Mouse (Mus musculus) skeletal muscle tissue, adult 2 months (tissue): ENCODE results near the gene Sys1.

Experiments
- DNase-seq: peaks from one replicate; pipeline ENCODE4 v3.0.0-alpha.2; 2012; ENCODE audit warnings: low read depth, low spot score

Gene Sys1

DNA sequence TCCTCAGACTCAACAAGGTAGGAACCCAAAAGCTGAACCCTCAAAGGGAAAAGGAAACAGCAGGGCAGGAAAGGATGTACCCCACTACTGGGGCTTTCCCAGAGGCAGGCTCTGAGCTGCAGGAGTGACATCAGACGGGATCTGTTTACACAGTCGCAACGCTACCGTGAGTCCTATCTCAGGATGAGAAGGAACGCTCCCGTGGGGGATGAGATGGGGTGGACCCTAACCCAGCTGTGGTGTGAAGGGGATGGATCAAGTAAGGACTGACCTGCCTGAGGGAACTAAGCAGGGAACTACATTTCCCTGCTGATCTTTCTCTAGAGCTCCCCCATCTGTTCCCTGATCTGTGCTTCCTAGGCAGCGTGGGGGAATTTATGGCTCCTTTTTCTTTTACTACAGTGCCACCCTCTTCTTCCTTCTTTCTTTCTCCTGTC lies at the start of gene Sys1:
TSS of gene Sys1 (plus strand) at position 101 of the 437 bp plus-strand sequence.
- DNase-seq = no peak

- DNase-seq = peak; percentile 42
These were observed 49.1 kb upstream of the Sys1 start for GRCm38 (mm10) chr2:164407708-164408107.

GRCm38 (mm10) chr2:164414167-164414566 lies 42.6 kb upstream of the Sys1 start:
- no peak for DNase-seq

DNA sequence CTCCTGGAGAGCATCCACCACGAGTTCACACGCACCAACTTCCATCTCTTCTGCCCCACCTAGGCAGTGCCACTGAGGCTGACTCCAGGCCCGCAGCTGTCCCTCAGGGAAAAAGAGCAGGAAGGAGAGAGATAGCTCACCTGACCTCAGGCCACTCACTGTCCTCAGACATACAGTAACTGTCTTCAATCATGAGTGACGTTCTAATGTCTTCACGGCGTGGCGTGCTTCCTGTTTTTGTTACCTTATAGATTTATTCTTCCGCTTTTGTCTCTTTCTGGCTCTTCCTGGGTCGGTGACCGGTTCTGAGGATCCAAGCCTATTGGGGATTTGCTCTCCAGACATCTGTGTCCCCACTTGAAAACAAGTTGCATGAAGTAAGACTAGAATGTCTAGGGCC lies 42.2 kb upstream of the Sys1 start:
- no peak for DNase-seq

- no peak for DNase-seq
These were observed 39.6 kb upstream of the Sys1 start for GRCm38 (mm10) chr2:164417198-164417597.

GRCm38 (mm10) chr2:164418308-164418875 lies 38.4 kb upstream of the Sys1 start:
- DNase-seq = no peak

- DNase-seq = no peak
These were observed 37.3 kb upstream of the Sys1 start for GRCm38 (mm10) chr2:164419489-164419888.

GRCm38 (mm10) chr2:164421306-164421705 lies 35.5 kb upstream of the Sys1 start:
- no peak for DNase-seq

- DNase-seq = no peak
These were observed 34.8 kb upstream of the Sys1 start for GRCm38 (mm10) chr2:164421979-164422378.

DNA sequence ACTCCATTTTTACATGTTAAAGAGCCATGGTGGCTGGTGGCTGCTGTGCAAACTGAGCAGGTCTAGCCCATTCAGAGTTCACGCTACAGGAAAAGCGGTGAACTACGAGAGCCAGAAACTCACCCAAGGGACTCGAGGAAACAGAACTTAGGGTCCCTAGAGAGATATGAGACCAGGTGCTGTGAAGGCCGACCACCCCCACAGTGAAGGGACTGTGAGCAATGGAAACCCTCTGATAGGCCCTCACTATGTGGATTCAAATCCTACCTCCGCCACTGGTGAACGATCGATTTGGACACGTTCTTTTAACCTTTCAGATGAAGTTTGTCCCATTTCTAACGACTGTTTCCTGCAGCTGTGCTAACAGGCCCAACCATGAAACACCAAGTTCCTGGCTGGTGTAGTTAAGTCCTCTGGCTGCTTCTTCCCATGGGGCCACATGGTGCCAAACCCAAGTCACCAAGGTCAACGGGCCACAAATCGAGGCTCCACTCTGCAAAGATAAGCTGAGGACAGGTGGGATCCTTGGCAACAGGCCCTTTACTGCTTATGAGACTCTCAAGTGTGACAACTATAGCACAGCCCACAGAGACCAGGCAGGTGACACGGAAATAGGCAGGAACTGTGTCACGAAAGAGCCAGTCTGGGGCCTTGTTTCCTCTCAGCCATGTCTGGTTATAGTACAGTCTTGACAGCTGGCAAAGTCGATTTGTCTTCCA lies 33.9 kb upstream of the Sys1 start:
- no peak for DNase-seq

DNA sequence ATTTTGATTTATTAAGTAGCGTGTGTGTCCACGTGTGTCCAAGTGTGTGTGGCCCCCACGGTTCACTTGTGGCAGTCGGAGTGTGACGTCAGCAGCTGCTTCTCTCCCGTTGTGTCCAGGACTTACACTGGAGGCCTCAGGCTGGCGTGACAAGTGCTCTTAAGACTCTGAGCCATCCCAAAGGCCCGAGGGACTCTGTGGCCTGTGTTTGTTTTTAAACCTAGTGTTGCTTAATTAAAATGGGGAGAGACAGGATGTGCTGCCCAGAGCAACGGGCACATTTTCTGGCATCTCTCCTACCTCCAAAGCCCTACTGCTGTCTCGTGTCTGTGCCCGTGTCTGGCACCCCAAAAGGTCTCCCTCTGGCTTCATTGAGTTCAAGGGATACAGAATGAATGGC lies 33.3 kb upstream of the Sys1 start:
- DNase-seq = no peak

- DNase-seq = no peak
These were observed 32.4 kb upstream of the Sys1 start for GRCm38 (mm10) chr2:164424406-164424805.

DNA sequence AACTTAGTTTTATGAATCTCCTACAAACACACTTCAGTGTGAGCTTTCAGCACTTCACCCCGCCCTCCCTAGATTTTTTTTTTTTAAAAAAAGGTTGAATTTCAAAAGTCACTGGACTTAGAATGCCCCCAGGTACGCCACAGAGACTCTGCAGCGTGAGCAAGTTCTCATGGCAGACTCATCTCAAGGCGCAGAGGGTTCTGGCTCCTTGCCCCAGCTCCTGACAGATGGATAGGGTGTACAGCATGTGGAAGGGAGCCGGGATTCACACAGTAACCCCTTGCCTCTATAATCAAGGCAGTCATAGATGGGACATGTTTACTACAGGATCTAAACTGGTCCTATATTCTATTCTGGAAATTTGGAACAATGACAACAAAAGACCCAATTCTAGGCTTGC lies 31.4 kb upstream of the Sys1 start:
- DNase-seq = no peak

DNA sequence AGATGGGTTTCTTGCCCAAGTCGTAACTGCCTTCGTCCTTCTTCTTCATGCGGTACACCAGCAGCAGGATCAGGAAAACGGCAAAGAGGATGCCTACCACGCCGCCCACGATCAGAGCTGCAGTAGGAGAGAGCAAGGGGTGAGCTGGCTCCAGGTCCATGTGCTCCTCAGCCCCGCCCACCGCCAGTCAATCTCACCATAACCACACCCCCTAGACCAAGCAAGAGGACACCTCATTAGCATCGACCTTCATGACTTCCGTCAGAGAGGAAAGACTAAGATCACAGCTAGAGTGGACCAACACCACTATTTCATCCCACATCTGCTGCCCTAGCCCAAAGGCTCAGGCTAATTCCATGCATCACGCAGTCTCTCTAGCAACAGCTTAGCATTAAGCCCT lies 30.6 kb upstream of the Sys1 start:
- DNase-seq = no peak

- DNase-seq = no peak
These were observed 29.8 kb upstream of the Sys1 start for GRCm38 (mm10) chr2:164426952-164427351.

- no peak for DNase-seq
These were observed 28.3 kb upstream of the Sys1 start for GRCm38 (mm10) chr2:164428451-164428850.

GRCm38 (mm10) chr2:164429881-164430615 lies 26.7 kb upstream of the Sys1 start:
- DNase-seq = no peak

- no peak for DNase-seq
These were observed 26.1 kb upstream of the Sys1 start for GRCm38 (mm10) chr2:164430697-164431096.

- no peak for DNase-seq
These were observed 24.9 kb upstream of the Sys1 start for GRCm38 (mm10) chr2:164431676-164432465.

DNA sequence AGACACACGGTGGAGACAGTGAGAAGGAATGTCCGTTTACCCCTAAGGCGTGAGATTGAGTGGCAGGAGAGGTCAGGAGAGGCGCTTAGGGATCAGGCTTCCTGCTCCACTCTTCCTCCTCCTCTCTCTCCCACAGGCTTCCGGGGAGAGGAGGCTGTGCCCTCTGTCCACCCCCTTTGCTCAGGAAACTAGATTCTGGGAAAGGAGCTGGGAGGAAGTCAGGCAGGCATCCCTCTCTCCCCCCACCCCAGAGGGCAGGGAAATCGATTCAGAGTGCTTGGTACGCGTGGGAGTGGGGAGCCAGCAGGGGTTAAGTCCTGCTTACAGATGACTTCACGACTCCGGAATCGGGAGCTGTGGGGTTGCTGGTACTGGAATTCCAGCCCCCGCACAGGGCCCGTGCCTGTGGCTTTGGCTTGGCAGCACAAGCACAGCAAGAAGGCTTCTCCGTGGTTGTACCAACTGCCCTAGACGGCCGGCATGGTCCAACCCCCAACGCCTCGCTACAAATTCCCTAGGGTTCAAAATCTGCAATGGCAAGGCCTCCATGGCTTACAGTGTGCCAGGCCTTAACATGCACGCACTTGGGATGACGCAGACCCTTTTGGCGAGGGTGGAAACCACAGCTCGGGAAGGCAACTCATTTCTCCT lies 24.1 kb upstream of the Sys1 start:
- DNase-seq = peak; percentile 70

- DNase-seq = no peak
These were observed 23.4 kb upstream of the Sys1 start for GRCm38 (mm10) chr2:164433278-164433895.
